Mouse (Mus musculus) lung, postnatal 14 days (tissue): Measurements from ENCODE around the gene Zfp84.
A peak's percentile ranks its signal among the peaks of the same experiment; 100 is the strongest.
"Not testable (repeated sequence)": the region's sequence is repeated elsewhere in the genome, so short reads cannot be mapped to it uniquely, and the experiment has no call there.

Experiments
- DNase-seq: peaks from one replicate; pipeline ENCODE4 v3.0.0; 2021

The Zfp84 gene

GRCm38 (mm10) chr7:29768090-29768900 is at the start of gene Zfp84:
Gene Zfp84 (plus strand): TSS chr7:29768552.
- peak; percentile 82 for DNase-seq

DNA sequence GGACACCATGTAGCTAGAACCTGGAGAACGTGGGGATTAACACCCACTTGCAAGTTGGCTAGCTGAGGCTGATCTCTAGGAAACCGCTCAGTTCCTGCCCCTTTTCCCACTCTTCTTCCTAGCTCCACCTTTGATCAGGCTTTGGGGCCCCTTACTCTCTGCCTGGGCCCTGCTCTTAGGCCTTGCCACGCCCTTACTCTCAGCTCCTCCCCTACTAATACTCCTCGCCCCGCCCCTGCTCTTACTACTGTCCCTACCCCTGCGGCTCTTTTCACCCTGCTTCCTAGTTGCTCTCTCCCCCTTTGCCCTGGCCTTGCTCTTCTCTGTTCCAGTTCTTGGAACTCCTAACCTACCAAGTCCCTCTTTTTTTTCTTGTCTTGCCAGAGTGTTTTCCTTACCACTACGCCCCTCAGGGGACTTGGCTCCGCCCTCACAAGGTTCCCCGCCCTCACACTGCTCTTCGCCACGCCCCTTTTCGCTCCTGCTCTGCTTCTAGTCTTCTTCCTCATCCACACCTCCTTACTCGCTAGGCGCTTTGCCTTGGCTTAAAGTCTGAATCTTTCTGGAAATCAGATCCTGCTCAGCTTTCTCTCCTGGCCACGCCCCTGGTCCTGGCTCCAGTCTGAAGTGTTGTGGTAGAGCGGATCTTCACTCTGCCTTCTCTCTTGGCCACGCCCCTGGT is 42.8 kb upstream of the Zfp84 start:
- not testable (repeated sequence) for DNase-seq

DNA sequence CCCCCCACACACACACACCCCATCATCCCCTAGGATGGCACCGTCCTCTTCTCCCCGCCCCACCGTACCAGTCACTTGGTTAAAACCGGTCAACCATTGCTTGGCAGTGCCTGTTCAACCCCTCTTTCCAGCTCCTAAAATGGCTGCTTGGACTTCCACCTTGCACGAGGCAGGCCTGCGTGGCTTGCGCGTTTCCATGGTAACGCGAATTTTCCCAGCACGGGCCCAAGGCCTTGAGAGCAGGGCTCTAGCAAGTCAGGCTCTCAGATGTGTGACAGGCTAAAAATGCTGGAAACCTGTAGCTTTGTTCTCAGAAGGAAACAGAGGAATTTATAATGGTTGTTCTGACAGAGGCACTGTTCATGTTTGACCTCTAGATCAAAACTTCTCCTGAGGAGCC is 41.5 kb upstream of the Zfp84 start, which contains the start of gene Catsperg2:
Gene Catsperg2, minus strand, starts transcription at position 173 of the 400 bp plus-strand sequence.
- not testable (repeated sequence) for DNase-seq

DNA sequence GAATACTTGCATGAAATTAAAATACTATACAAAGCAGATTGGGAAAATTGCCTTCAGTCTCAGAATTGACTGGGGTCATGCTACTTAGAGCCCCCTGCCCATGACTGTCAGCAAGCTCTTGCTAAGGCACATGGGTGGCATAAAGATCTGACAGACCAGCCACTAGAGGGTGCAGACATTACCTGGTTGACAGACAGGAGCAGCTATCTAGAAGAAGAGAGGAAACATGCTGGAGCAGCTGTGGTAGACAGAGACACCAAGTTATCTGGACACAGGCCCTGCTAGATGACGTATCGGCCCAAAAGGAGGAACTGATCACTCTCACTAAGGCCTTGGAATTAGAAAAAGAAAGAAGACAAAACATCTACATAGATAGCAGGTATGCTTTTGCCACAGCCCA is 40.3 kb upstream of the Zfp84 start:
- no peak for DNase-seq

GRCm38 (mm10) chr7:29742258-29742657 is 26.1 kb upstream of the Zfp84 start:
- DNase-seq, result no peak

GRCm38 (mm10) chr7:29760476-29760875 is 7.9 kb upstream of the Zfp84 start:
- DNase-seq, result no peak

GRCm38 (mm10) chr7:29764702-29765101 is 3.6 kb upstream of the Zfp84 start:
- no peak for DNase-seq

- DNase-seq, result peak; percentile 77
Observed at GRCm38 (mm10) chr7:29767058-29767686, 1.2 kb upstream of the Zfp84 start.

DNA sequence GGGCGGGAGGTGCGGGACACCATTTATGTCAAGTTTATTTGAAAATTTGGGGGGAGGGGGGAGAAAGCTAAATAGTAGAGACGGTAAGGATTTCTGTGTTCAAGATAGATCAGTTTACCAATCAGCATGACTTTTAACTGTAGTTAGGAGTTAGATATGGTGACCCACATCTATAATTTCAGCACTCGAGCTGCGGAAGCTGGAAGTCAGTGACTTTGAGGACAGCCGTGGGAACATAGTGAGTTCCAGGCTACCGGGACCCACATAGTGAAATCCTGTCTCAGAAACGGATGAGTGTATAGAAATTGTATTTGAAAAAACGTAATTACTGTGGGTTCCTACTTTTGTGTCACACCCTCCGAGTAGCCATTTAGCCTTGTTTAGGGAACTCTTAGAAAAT is 628 bp downstream of the Zfp84 start:
- DNase-seq, result no peak

GRCm38 (mm10) chr7:29773503-29773902 is 5.2 kb downstream of the Zfp84 start:
- no peak for DNase-seq

- no peak for DNase-seq
Observed at GRCm38 (mm10) chr7:29774371-29774770, 6.0 kb downstream of the Zfp84 start.

GRCm38 (mm10) chr7:29776568-29776967 is 8.2 kb downstream of the Zfp84 start:
- DNase-seq, result no peak

DNA sequence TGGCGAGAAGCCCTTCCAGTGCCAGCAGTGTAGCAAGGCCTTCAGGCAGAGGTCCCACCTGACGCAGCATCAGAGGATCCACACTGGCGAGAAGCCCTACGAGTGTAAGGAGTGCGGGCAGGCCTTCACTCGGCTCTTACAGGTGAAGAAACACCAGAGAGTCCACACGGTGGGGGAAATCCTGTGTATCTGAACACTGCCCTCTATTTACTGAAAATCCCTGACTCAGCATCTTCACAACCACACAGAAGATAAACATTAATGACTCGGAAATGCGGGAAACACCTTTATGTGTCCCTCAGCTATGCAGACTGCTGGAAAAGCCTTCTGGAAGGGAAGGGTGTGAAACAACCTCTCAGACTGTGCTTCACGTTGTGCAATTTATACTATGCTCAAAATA is 9.0 kb downstream of the Zfp84 start:
- no peak for DNase-seq

- DNase-seq, result peak; percentile 79
Observed at GRCm38 (mm10) chr7:29783871-29784551, 15.7 kb downstream of the Zfp84 start, which contains the start of gene Zfp30. Gene Zfp30 (plus strand): TSS chr7:29783998.

- no peak for DNase-seq
Observed at GRCm38 (mm10) chr7:29785023-29785422, 16.7 kb downstream of the Zfp84 start.

GRCm38 (mm10) chr7:29785888-29786287 is 17.5 kb downstream of the Zfp84 start:
- DNase-seq, result no peak

GRCm38 (mm10) chr7:29792906-29793305 is 24.6 kb downstream of the Zfp84 start:
- DNase-seq, result no peak

DNA sequence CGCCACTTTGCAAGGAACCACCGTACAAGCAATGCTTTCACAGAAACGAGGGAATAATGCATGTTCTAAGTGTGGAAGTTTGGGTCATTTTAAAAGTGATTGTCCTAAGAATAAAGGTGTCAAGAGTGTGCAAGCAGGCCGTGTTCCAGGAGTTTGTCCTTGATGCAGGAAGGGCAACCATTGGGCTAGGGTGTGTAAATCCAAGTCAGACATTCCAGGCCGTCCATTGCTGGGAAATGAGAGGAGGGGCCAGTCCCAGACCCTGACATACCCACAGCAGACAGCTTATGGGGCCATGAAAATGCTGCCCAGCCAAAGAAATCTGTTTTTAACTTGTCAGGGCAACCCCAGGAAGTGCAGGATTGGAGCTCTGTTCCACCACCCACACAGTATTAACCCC is 38.7 kb downstream of the Zfp84 start:
- DNase-seq, result no peak

DNA sequence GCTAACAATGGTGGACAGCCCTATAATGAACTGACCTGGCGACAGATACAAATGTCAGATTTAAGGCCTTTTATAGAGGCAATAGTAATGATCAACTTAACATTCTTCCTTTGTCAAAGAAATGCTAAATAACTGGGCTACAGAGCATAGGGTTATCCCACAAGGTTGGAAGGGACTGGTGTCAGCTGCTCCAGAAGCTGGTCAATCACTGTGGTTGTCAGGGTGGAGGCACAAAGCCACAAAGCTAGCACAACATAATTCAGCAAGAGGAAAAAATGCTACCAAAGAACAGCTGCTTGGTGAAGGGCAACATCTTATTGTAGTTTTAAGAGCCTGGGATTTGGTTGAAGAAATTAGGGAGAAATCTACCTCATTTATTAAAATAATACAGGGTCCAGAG is 43.9 kb downstream of the Zfp84 start:
- DNase-seq, result no peak

DNA sequence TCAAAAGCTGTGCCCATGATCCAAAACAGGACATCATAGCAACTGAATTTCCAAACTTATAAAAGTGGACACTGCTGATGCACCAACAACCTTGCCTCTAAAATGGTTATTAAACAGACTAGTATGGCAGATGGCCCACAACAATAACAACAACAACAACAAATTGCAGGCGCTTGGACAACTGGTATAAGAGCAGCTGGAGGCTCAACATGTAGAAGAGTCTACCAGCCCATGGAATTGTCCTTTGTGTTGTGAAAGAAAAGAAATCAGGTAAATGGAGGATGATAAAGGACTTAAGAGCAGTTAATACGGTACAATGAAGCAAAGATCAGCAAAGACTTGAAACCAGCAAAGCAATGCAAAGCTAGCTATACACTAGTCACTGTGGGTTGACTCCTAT is 46.0 kb downstream of the Zfp84 start:
- no peak for DNase-seq

GRCm38 (mm10) chr7:29815061-29815784 is 46.9 kb downstream of the Zfp84 start:
- no peak for DNase-seq

GRCm38 (mm10) chr7:29815910-29816429 is 47.6 kb downstream of the Zfp84 start, which contains the start of gene Zfp790:
Gene Zfp790 (plus strand): TSS chr7:29816114.
- DNase-seq, result peak; percentile 85
